Mouse (Mus musculus): ENCODE measurements around the gene Iqgap1.

GRCm38 (mm10) chr7:80806331-80806730 lies 19.4 kb downstream of the Iqgap1 start:
- TF ChIP-seq CTCF (conservative IDR thresholded peaks at IDR 0.05; ENCODE audit: insufficient read depth, insufficient read length, low read depth, low read length) = no peak
- TF ChIP-seq POLR2A (IDR thresholded peaks at IDR 0.05; ENCODE audit: low read depth, low read length) = no peak
